Mouse (Mus musculus) heart, embryonic 14.5 days (tissue): ENCODE data around the gene Col12a1. TPM values are rescaled to one million over a fixed set of nuclear protein-coding genes. Genes with fewer than 3 reads are reported as not detected.

Experiments
- ATAC-seq: fragments of 200-750 bp; cut with Nextera tagmentation; 2 replicates; pipeline ENCODE4 v1.8.0; 2017; ENCODE audit warnings: low read depth, moderate TSS enrichment; ENCODE audit not compliant: insufficient number of reproducible peaks, insufficient read depth, low FRiP score
- H3K27ac ChIP-seq, 2 experiments: fragments of 200-500 bp in 1 of 2; fragments of 300-500 bp in 1 of 2; sonication (generic) in 1 of 2; replicated peaks in 1 of 2; 2 replicates each; pipeline ENCODE4 v1.5.1; 2012 to 2014; ENCODE audit warnings: low read depth in 2 of 2, low read length in 2 of 2, control low read depth in 1 of 2, mild to moderate bottlenecking in 1 of 2, mixed read lengths in 1 of 2; ENCODE audit not compliant: control insufficient read depth in 1 of 2, insufficient read depth in 1 of 2
- H3K27me3 ChIP-seq: fragments of 300-500 bp; sonication (generic); 2 replicates; pipeline ENCODE4 v1.6.1; 2014; ENCODE audit warnings: mild to moderate bottlenecking, low read length, control low read depth; ENCODE audit not compliant: control insufficient read depth, insufficient read depth
- H3K36me3 ChIP-seq: fragments of 300-500 bp; sonication (generic); 2 replicates; pipeline ENCODE4 v1.6.1; 2014; ENCODE audit warnings: mild to moderate bottlenecking, control low read depth, low read length, mixed read lengths; ENCODE audit not compliant: control insufficient read depth, insufficient read depth
- H3K4me1 ChIP-seq, 2 experiments: fragments of 200-500 bp in 1 of 2; fragments of 300-500 bp in 1 of 2; sonication (generic) in 1 of 2; 2 replicates each; pipeline ENCODE4 v1.6.1; 2012 to 2014; ENCODE audit warnings: low read length in 2 of 2, control low read depth in 1 of 2, mixed read lengths in 1 of 2; ENCODE audit not compliant: control insufficient read depth in 2 of 2, insufficient read depth in 2 of 2
- H3K4me2 ChIP-seq: fragments of 300-500 bp; sonication (generic); 2 replicates; pipeline ENCODE4 v1.6.1; 2014; ENCODE audit warnings: mild to moderate bottlenecking, low read length
- H3K4me3 ChIP-seq, 2 experiments: fragments of 200-500 bp in 1 of 2; fragments of 300-500 bp in 1 of 2; sonication (generic) in 1 of 2; 2 replicates each; pipeline ENCODE4 v1.5.1; 2012 to 2014; ENCODE audit warnings: low read length in 2 of 2, mild to moderate bottlenecking in 2 of 2, control low read depth in 1 of 2, low read depth in 1 of 2, moderate library complexity in 1 of 2; ENCODE audit not compliant: control insufficient read depth in 1 of 2, insufficient read depth in 1 of 2
- H3K9ac ChIP-seq: fragments of 300-500 bp; sonication (generic); 2 replicates; pipeline ENCODE4 v1.6.1; 2014; ENCODE audit warnings: mild to moderate bottlenecking, low read length
- H3K9me3 ChIP-seq: fragments of 300-500 bp; sonication (generic); 2 replicates; pipeline ENCODE4 v1.6.1; 2016; ENCODE audit warnings: low read length, control low read depth; ENCODE audit not compliant: control insufficient read depth
- WGBS: fragments of 180-500 bp; shearing (Covaris S2); extraction: QIAGEN DNeasy Blood & Tissue Kit; methylation state at CpG from one replicate; pipeline ENCODE4 v1.1.7; 2014; 5-methylcytosine and 5-hydroxymethylcytosine counted together
- polyA plus RNA-seq: library from polyadenylated mRNA; unstranded; fragments of >200 nt; fragmentation: Nextera tagmentation; extraction: Ambion mirVana; gene quantifications from 2 replicates; pipeline ENCODE4 v1.2.1, GENCODE M21; 2014

Gene Col12a1
- polyA plus RNA-seq, 1 experiment from 2014 or later, result 18.4 TPM

DNA sequence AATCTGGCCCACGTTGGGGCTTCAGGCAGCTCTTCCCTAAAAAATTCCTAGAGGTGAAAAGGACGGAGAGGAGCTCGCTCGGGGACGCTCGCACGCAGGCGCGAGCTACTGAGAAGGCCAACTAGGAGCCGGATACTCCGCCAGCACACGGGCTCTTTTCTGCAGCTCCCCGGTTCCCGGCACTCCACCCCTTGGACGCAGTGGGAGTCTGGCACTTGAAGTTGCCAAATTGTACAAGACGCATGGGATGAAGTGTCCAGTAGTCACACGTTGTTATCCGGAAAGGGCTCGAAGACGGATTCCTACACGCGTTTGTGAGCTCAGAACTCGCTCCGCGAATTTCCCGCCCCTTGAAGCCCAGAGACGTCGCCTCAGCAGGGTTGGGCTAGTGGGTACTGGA lies 820 bp upstream of the Col12a1 start:
- 1% methylated on average over 28 of the region's 28 CpGs for WGBS
- Histone ChIP-seq H3K4me3 (peak overlapping the region; percentile 57 to 69), H3K27ac (peak overlapping the region in 1 of 2 experiments; percentile 62; a peak in 2 of 4 replicates), H3K4me2 (peak overlapping the region; percentile 87), H3K9me3 (peaks cover 4% of the 10 kb centered on the region; the same call in 1 of the 2 replicates), H3K9ac (peak overlapping the region; percentile 70), H3K4me1 (peaks cover 19 to 28% of the 10 kb centered on the region in 2 experiments), H3K27me3 (peaks cover 18% of the 10 kb centered on the region), H3K36me3 (no peaks in the 10 kb centered on the region)
- ATAC-seq, result no peak

- no peaks in the 10 kb centered on the region for H3K36me3 ChIP-seq
- H3K27me3 ChIP-seq, result peaks cover 18% of the 10 kb centered on the region
- H3K9ac ChIP-seq, result peak overlapping the region; percentile 70
- 1% methylated on average over 22 of the region's 22 CpGs for WGBS
- H3K27ac ChIP-seq, result peak overlapping the region; percentile 60 to 62
- peak overlapping the region; percentile 87 for H3K4me2 ChIP-seq
- peak overlapping the region; percentile 57 to 69 for H3K4me3 ChIP-seq
- peaks cover 4% of the 10 kb centered on the region; the same call in 1 of the 2 replicates for H3K9me3 ChIP-seq
- H3K4me1 ChIP-seq, result peaks cover 19 to 35% of the 10 kb centered on the region in 2 experiments
- ATAC-seq, result no peak
Measured at GRCm38 (mm10) chr9:79717836-79718475, 675 bp downstream of the Col12a1 start.

DNA sequence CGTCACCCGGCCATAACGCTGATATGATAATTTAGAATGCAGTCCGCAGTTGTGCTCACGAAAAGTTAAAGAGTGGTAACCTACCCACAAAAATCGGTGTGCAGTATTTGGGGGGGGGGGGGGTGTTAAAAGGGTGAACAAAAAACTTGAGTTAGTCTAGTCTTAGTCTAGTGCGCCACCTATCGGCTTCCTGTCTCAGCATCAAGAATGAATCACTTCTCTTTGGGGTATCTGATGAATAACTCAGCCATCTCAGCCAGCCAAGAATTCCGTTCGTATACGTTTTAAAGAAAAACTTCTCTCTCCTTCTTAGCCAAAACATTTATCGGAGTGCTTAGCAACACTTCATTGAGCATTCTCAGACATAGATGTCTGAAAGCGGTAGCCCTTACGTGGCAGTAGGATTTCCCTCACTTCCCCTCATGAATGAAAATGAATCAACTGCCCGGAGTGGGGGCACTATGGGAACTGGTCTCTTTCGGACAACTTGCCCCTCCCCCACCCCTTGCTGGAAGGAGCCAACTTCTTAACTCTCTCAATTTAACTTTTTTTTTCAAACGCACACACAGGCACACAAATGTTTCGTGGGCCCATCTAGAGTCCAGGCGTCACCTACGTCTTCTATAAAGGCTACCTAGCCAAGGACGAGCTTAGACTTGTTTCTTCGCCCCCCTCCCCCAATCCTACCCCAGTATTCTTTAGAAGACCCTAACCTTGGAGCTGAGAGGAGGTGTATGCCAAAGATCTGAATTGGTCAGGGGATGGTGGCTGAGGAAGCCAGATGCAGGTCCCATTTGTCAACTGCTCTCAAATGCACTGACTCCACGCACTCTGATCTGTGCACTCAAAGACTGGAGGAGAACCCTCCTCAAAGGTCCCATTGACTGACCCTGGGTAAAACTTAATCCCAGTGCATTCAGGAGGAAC lies 1.5 kb downstream of the Col12a1 start:
- no peaks in the 10 kb centered on the region for H3K36me3 ChIP-seq
- H3K4me3 ChIP-seq, result peak overlapping the region; percentile 57 to 69
- peaks cover 4% of the 10 kb centered on the region; the same call in 1 of the 2 replicates for H3K9me3 ChIP-seq
- peak overlapping the region; percentile 4 to 62; a peak in 2 of 4 replicates for H3K27ac ChIP-seq
- H3K27me3 ChIP-seq, result peaks cover 18% of the 10 kb centered on the region
- peaks cover 19 to 35% of the 10 kb centered on the region in 2 experiments for H3K4me1 ChIP-seq
- ATAC-seq, result no peak
- H3K4me2 ChIP-seq, result peak overlapping the region; percentile 87
- 7% methylated on average over 23 of the region's 23 CpGs for whole genome bisulfite sequencing
- H3K9ac ChIP-seq, result peak overlapping the region; percentile 70

GRCm38 (mm10) chr9:79716496-79716895 lies 2.1 kb downstream of the Col12a1 start:
- H3K4me3 ChIP-seq, result peak overlapping the region in 1 of 2 experiments; percentile 57; a peak in 3 of 4 replicates
- peak overlapping the region; percentile 87 for H3K4me2 ChIP-seq
- H3K9me3 ChIP-seq, result no peaks in the 10 kb centered on the region
- 34% methylated on average over 5 of the region's 5 CpGs for WGBS
- peaks cover 19 to 35% of the 10 kb centered on the region in 2 experiments for H3K4me1 ChIP-seq
- no peak for ATAC-seq
- H3K27me3 ChIP-seq, result peaks cover 15% of the 10 kb centered on the region
- no peaks in the 10 kb centered on the region for H3K36me3 ChIP-seq
- H3K9ac ChIP-seq, result peak overlapping the region; percentile 55
- peak overlapping the region in 1 of 2 experiments; percentile 50; a peak in 2 of 4 replicates for H3K27ac ChIP-seq

DNA sequence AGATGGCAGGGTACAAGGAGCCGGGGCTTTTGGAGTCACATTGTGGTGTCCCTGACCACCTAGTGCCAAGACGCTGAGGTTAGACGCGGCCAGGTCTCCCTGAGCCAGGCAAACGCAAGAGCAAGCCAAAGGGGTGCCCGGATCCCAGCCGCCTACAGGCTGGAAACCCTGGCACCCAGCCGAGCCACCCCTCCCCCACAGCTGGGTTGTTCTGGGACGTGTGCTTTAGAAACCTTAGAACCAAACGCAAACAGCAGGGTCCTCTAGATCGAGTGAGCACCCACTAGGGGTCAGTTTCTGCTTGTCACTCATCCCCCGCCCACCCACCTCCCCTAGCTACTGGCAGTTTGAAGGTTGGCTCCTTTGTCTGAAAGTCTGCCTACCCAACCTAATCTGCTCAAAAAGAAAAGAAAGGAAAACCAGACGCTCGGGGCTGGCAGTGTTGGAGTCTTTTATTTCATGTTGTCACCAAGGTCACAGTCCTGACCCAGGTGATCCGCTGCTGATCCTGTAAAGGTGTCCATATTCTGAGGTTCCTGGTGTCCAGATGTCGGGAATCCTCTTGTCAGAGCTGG lies 4.1 kb downstream of the Col12a1 start:
- Histone ChIP-seq H3K9me3 (no peaks in the 10 kb centered on the region), H3K36me3 (no peaks in the 10 kb centered on the region), H3K27ac (peak overlapping the region; percentile 87 to 89), H3K4me3 (peak overlapping the region; percentile 34 to 36), H3K4me1 (peaks cover 17 to 35% of the 10 kb centered on the region in 2 experiments), H3K4me2 (peak overlapping the region; percentile 67), H3K9ac (peak overlapping the region; percentile 71), H3K27me3 (peaks cover 3% of the 10 kb centered on the region; the same call in 1 of the 2 replicates)
- peak; percentile 69 for ATAC-seq
- WGBS, result 6% methylated on average over 16 of the region's 16 CpGs

GRCm38 (mm10) chr9:79689771-79690535 lies 28.7 kb downstream of the Col12a1 start:
- H3K4me1 ChIP-seq, result peaks cover 0 to 2% of the 10 kb centered on the region in 2 experiments; a peak in 1 of 4 replicates
- H3K4me3 ChIP-seq, result no peak overlapping the region
- no peaks in the 10 kb centered on the region for H3K36me3 ChIP-seq
- WGBS, result 86% methylated on average over 11 of the region's 11 CpGs
- H3K9me3 ChIP-seq, result no peaks in the 10 kb centered on the region
- ATAC-seq, result no peak
- H3K27ac ChIP-seq, result no peak overlapping the region
- H3K4me2 ChIP-seq, result no peak overlapping the region
- no peak overlapping the region for H3K9ac ChIP-seq
- no peaks in the 10 kb centered on the region for H3K27me3 ChIP-seq
